Mouse (Mus musculus) embryonic facial prominence, embryonic 14.5 days (tissue): ENCODE results near the gene BC048671. TPM values are rescaled to one million over a fixed set of nuclear protein-coding genes. Genes with fewer than 3 reads are reported as not detected.

ENCODE experiments used
- ATAC-seq: fragments of 200-750 bp; cut with Nextera tagmentation; 2 replicates; pipeline ENCODE4 v1.8.0; 2017; ENCODE audit warnings: low read depth, moderate number of reproducible peaks, moderate TSS enrichment
- DNase-seq: peaks from one replicate; pipeline ENCODE4 v3.0.0-alpha.2; 2015; ENCODE audit warnings: low spot score
- H3K27ac ChIP-seq: fragments of 300-500 bp; sonication (generic); replicated peaks from 2 replicates; pipeline ENCODE4 v1.5.1; 2014; ENCODE audit warnings: low read depth, mild to moderate bottlenecking, low read length, moderate library complexity
- H3K27me3 ChIP-seq: fragments of 300-500 bp; sonication (generic); replicated peaks from 2 replicates; pipeline ENCODE4 v1.6.1; 2014; ENCODE audit warnings: low read length; ENCODE audit not compliant: control insufficient read depth, insufficient read depth
- H3K36me3 ChIP-seq: fragments of 300-500 bp; sonication (generic); 2 replicates; pipeline ENCODE4 v1.6.1; 2014; ENCODE audit warnings: low read length, mixed read lengths; ENCODE audit not compliant: control insufficient read depth, insufficient read depth
- H3K4me1 ChIP-seq: fragments of 300-500 bp; sonication (generic); 2 replicates; pipeline ENCODE4 v1.6.1; 2014; ENCODE audit warnings: antibody characterized with exemption, low read length; ENCODE audit not compliant: control insufficient read depth, insufficient read depth
- H3K4me2 ChIP-seq: fragments of 300-500 bp; sonication (generic); 2 replicates; pipeline ENCODE4 v1.6.1; 2014; ENCODE audit warnings: low read depth, mild to moderate bottlenecking, low read length, moderate library complexity, mixed read lengths
- H3K4me3 ChIP-seq: fragments of 300-500 bp; sonication (generic); 2 replicates; pipeline ENCODE4 v1.5.1; 2014; ENCODE audit warnings: low read depth, mild to moderate bottlenecking, low read length
- H3K9ac ChIP-seq: fragments of 300-500 bp; sonication (generic); 2 replicates; pipeline ENCODE4 v1.6.1; 2014; ENCODE audit warnings: low read depth, mild to moderate bottlenecking, low read length, moderate library complexity, mixed read lengths
- H3K9me3 ChIP-seq: fragments of 300-500 bp; sonication (generic); 2 replicates; pipeline ENCODE4 v1.6.1; 2016; ENCODE audit warnings: low read length; ENCODE audit not compliant: control insufficient read depth
- WGBS: fragments of 180-500 bp; shearing (Covaris S2); extraction: QIAGEN DNeasy Blood & Tissue Kit; methylation state at CpG from one replicate; pipeline ENCODE4 v1.1.7; 2014; 5-methylcytosine and 5-hydroxymethylcytosine counted together
- polyA plus RNA-seq: library from polyadenylated mRNA; unstranded; fragments of >200 nt; fragmentation: Nextera tagmentation; extraction: Ambion mirVana; gene quantifications from 2 replicates; pipeline ENCODE4 v1.2.1, GENCODE M21; 2014

BC048671 gene
- not detected in 2 replicates for polyA plus RNA-seq

DNA sequence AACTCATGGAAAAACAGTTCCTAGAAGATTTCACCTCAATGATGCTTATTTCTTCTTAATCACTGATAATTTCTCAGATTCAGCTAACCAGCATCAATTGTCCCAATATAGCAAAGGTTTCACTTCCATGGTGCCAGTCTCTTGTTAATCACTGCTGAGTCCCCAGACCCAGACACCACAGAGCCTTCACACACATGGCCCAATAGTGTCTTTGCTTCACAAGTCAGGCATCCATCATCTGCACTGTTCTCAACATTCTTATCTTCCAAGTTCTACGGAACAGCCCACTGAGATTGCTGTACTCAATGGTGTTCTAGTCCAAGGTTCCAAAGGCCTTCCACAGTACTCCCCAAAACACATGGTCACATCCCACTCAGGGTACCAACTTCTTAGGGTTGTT is at the start of gene BC048671:
TSS of gene BC048671 (plus strand) at position 301 of the 400 bp plus-strand sequence.
- no peak for DNase-seq
- 92% methylated on average over 1 of the region's 1 CpGs for WGBS

DNA sequence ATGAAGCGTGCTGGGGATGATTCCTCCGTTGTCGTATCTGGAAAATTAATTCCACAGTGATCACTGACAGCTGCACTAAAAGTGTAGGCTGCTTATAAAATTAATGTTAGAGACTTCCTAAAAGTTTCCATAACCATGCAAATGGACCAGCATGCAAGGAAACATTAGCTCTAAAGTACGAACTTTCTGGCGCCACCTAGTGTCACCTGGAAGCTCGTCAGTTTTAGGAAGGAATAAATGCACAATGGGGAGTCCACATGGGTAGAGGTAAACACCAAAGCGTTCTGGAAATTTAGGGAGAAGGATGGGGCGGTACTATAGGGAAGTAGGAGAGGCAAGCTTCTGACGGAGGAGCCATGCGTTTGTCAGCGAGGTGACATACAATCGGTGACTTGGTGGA is 12.8 kb upstream of the BC048671 start:
- Histone ChIP-seq H3K9ac (no peak overlapping the region), H3K27me3 (no peaks in the 10 kb centered on the region), H3K4me2 (no peak overlapping the region), H3K36me3 (no peaks in the 10 kb centered on the region), H3K9me3 (0 out of 2 replicates have a peak, but pooled peaks cover 4% of the 10 kb centered on the region), H3K4me3 (no peak overlapping the region), H3K4me1 (no peaks in the 10 kb centered on the region), H3K27ac (no peak overlapping the region)
- no peak for DNase-seq
- 57% methylated on average over 12 of the region's 12 CpGs for WGBS
- no peak for ATAC-seq

More for the DNA sequence above, at the start of gene BC048671:
- Histone ChIP-seq H3K9me3 (no peaks in the 10 kb centered on the region), H3K27ac (no peak within 1 kb of the TSS), H3K4me1 (no peaks in the 10 kb centered on the region), H3K36me3 (no peaks in the 10 kb centered on the region), H3K4me3 (no peak within 1 kb of the TSS), H3K9ac (no peak within 1 kb of the TSS), H3K27me3 (no peaks in the 10 kb centered on the region), H3K4me2 (no peak within 1 kb of the TSS)
- no peak for ATAC-seq

DNA sequence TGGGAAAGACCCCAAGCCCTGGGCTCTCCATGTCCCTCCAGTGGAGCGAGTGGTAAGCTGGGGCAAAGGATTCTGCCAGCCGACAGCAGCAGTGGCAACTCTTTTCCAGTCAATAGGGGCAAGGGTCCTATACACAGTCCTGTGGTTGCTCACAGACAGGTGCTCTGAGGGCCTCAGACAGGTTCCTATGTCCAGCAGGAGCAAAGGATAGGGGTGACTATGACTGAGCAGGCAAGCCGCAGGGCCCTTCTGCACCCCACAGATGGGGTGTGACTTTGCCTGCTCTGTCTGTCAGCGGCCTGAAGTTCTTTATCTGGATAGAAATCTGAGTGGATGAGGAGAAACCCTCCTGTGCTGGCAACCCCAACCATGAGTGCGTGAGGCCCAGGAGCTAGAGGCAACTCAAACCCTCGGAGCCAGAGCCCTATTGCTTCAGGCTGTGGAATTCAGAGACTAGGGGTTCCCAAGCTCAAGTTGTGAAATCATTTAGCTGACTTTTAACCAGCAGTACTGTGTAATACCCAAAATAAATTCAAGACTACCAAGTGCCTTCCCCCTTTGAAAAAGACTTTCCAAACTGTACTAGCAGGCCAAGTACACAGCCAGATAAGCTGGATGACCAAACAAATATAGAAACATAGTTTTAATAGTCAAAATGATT is 5.4 kb downstream of the BC048671 start:
- Histone ChIP-seq H3K9ac (no peak overlapping the region), H3K9me3 (peaks cover 7% of the 10 kb centered on the region; the same call in 1 of the 2 replicates), H3K27ac (no peak overlapping the region), H3K4me3 (no peak overlapping the region), H3K4me1 (no peaks in the 10 kb centered on the region), H3K36me3 (no peaks in the 10 kb centered on the region), H3K27me3 (no peaks in the 10 kb centered on the region), H3K4me2 (no peak overlapping the region)
- DNase-seq = no peak
- WGBS = 76% methylated on average over 6 of the region's 6 CpGs
- no peak for ATAC-seq

DNA sequence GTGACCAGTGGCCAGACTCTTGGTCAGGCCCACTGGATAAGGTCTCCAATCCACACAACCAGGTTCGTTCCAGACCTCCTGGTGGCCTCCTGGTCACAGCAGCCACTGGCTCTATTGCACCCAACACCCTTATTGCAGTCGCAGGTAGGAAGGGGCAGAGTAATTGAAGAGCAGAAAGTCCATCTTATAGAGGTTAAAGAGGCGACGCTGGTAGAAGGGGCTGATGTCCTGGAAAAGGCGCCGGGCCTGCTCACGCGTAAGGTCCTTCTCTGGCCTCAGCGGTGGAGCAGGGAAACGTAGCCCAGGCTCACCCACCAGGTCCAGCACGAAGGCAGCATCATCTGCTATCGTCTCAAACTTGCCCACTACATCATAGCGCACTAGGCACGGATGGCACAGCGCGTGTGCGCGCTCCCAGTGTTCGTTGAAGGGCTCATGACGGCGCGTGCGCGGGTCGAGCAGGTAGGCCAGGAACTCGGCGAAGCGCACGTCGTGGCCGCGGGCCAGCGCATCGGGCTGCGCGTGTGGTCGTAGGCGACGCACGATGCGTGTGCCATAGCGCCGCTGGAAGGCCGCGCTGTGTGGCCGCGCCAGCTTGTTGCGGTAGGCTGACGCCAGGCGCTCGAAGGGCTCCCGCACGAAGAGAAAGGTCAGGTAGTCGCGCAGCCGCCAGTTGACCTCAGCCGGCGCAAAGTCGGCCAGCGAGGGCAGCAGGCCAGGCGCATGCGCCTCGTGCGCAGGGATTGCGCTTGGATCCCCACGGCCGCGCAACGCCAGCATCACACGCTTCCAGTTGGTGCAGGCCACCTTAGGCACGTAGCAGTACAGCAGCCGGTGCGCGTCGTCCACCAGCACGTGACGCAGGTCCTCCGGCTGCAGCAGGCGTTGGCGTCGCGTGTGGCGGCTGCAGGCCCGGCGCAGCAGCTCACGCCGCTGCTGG is 8.1 kb downstream of the BC048671 start:
- Histone ChIP-seq H3K4me2 (no peak overlapping the region), H3K27ac (no peak overlapping the region), H3K4me1 (no peaks in the 10 kb centered on the region), H3K27me3 (no peaks in the 10 kb centered on the region), H3K4me3 (no peak overlapping the region), H3K9ac (no peak overlapping the region), H3K36me3 (no peaks in the 10 kb centered on the region), H3K9me3 (peaks cover 7% of the 10 kb centered on the region; the same call in 1 of the 2 replicates)
- no peak for DNase-seq
- ATAC-seq = no peak
- WGBS = 85% methylated on average over 84 of the region's 87 CpGs

DNA sequence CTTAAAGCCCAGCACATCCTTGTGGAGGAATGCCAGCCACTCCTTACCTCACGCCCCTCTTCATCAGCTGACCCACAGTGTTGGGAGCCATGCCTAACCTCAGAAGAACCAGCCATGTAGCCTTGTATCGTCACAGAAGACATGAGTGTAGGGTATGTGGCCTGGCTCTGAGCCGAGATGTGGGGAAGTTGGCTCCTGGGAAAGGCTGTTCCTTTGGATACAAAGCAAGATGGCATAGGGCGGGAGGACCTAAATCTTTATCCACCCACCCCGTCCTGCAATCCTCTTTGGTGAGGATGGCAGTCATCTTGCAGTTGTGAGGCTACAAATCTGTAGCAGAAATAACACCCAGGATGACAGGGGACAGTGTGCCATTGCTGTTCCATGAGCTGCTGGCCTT is 14.9 kb downstream of the BC048671 start:
- H3K27ac ChIP-seq = no peak overlapping the region
- no peak for ATAC-seq
- WGBS = 75% methylated on average over 5 of the region's 5 CpGs

DNA sequence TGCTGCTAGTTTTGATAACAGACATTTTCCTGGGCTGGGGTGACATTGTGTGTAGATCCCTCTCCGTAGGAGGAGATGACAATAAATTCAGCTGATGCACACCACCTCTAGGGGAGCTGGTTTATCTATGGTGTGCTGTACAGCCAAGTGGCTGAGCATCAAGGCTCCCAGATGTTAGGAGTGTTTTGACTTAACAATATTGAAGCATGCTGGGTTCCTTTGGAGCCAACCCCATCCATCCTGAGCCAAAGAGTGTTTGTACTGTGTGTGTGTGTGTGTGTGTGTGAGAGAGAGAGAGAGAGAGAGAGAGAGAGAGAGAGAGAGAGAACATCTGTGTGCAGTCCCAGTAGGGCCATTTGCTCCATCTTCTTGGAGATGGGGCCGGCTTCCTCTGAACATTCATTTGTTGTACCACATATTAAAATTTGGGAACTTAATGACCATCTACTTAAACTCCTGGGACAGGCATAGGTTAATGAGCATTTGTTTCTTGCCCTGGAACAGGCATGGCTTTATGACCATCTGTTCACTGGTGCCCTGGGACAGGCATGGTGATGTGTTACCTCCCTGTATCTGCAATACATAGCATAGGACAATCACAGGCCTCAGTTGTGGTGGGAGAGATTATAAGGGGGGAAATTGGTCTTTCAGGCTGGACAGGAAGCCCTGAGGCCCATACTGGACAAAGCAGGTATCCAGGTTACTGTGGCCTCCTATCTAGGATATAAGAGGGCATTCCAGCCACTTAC is 16.7 kb downstream of the BC048671 start:
- Histone ChIP-seq H3K9ac (no peak overlapping the region), H3K27ac (no peak overlapping the region), H3K4me3 (no peak overlapping the region), H3K9me3 (no peaks in the 10 kb centered on the region), H3K4me2 (no peak overlapping the region), H3K36me3 (no peaks in the 10 kb centered on the region), H3K27me3 (no peaks in the 10 kb centered on the region), H3K4me1 (no peaks in the 10 kb centered on the region)
- DNase-seq (no peak), ATAC-seq (no peak)
- WGBS = 84% methylated on average over 2 of the region's 2 CpGs

More for the DNA sequence above, 14.9 kb downstream of the BC048671 start:
- H3K9me3 ChIP-seq = no peaks in the 10 kb centered on the region
- H3K9ac ChIP-seq = no peak overlapping the region
- DNase-seq = peak; percentile 16
- no peaks in the 10 kb centered on the region for H3K36me3 ChIP-seq
- no peaks in the 10 kb centered on the region for H3K27me3 ChIP-seq
- no peak overlapping the region for H3K4me3 ChIP-seq
- no peak overlapping the region for H3K4me2 ChIP-seq
- H3K4me1 ChIP-seq = no peaks in the 10 kb centered on the region

DNA sequence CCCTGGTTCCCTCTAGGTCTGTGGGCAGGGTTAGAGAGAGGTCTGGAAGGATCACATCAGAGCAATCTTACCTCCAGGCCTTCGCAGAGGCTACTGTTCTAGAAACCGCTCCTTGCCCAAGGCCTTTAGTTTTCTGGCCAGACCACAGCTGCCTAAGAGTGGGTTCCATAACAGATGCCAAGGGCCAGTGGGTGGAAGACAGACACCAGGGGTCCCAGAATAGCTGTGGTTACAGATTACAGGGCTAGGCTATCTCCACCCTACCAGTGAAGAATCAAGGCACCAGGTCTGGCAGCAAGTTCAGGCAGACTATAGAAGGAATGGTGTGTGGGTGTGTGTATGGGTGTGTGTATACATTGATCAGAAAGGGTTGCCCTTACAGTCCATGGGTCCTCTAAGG is 18.0 kb downstream of the BC048671 start:
- no peaks in the 10 kb centered on the region for H3K36me3 ChIP-seq
- no peak overlapping the region for H3K4me3 ChIP-seq
- WGBS = 89% methylated on average over 2 of the region's 2 CpGs
- no peak overlapping the region for H3K27ac ChIP-seq
- no peak overlapping the region for H3K9ac ChIP-seq
- peaks cover 4% of the 10 kb centered on the region; the same call in 1 of the 2 replicates for H3K27me3 ChIP-seq
- no peaks in the 10 kb centered on the region for H3K4me1 ChIP-seq
- DNase-seq (peak; percentile 23), ATAC-seq (peak; percentile 73; the same call in 1 of the 2 replicates)
- H3K9me3 ChIP-seq = no peaks in the 10 kb centered on the region
- H3K4me2 ChIP-seq = no peak overlapping the region

DNA sequence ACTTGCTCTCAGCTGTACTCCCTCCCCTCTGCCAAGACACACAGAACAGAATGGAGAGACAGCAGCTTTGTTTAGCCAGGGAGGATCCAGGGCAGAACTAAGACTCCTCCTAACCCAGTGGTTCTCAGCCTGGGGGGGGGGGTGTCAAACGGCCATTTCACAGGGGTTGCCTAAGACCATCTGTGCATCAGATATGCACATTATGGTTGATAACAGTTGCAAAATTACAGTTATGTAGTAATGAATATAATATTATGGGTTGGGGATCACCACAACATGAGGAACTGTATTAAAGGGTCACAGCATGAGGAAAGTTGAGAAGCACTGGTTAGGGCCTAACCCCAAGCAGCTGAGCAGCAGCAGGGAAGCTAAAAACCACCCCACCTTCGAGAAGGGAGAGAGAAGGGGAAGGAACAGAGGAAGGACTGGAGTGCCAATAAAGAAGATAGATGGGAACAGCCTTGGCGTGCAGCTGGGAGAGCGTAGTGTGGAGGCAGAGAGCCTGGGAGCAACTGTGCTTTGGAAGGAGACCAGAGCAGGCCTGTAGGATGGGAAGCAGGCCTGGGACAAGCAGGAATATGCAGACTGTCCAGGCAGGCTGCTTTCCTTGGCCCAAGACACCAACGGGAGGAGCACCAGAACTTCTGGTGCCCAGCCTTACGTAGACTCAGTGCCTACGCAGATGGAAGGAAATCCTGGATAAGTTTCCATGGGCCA is 18.6 kb downstream of the BC048671 start:
- Histone ChIP-seq H3K4me2 (no peak overlapping the region), H3K9me3 (no peaks in the 10 kb centered on the region), H3K4me1 (no peaks in the 10 kb centered on the region), H3K9ac (no peak overlapping the region), H3K36me3 (no peaks in the 10 kb centered on the region), H3K4me3 (no peak overlapping the region), H3K27me3 (peaks cover 4% of the 10 kb centered on the region; the same call in 1 of the 2 replicates), H3K27ac (no peak overlapping the region)
- DNase-seq (no peak), ATAC-seq (peak; percentile 10; the same call in 1 of the 2 replicates)
- 73% methylated on average over 7 of the region's 7 CpGs for WGBS
